Mouse (Mus musculus) CH12.LX (cell line): Measurements from ENCODE around the gene Ccdc170. TPM values are rescaled to one million over a fixed set of nuclear protein-coding genes. Genes with fewer than 3 reads are reported as not detected.

Source experiments
- DNase-seq: peaks from one replicate; pipeline ENCODE4 v3.0.0-alpha.2; 2013; ENCODE audit errors: extremely low read depth
- H3K27ac ChIP-seq: 2 replicates; pipeline ENCODE4 v1.5.1; 2012; ENCODE audit warnings: low read depth, mild to moderate bottlenecking, control low read depth, moderate library complexity; ENCODE audit not compliant: insufficient read depth
- H3K27me3 ChIP-seq: replicated peaks from 2 replicates; pipeline ENCODE3; 2012; ENCODE audit warnings: inconsistent platforms
- H3K36me3 ChIP-seq, 2 experiments: replicated peaks in 1 of 2; 2 replicates each; pipeline versions ENCODE3 to v1.6.1; 2012; ENCODE audit warnings: inconsistent platforms in 1 of 2, low read length in 1 of 2, mild to moderate bottlenecking in 1 of 2, mixed read lengths in 1 of 2, moderate library complexity in 1 of 2; ENCODE audit not compliant: control insufficient read depth in 1 of 2, insufficient read depth in 1 of 2
- H3K4me1 ChIP-seq, 2 experiments: 2 replicates each; pipeline ENCODE4 v1.6.1; 2012; ENCODE audit warnings: inconsistent platforms in 1 of 2, moderate library complexity in 1 of 2; ENCODE audit not compliant: insufficient read depth in 2 of 2, control insufficient read depth in 1 of 2
- H3K4me2 ChIP-seq: 2 replicates; pipeline ENCODE4 v1.6.1; 2012; ENCODE audit warnings: low read depth, mild to moderate bottlenecking, control low read depth; ENCODE audit not compliant: poor library complexity, insufficient read depth, severe bottlenecking
- H3K4me3 ChIP-seq, 3 experiments: fragments of 150-350 bp in 1 of 3; sonication (generic) in 1 of 3; replicated peaks in 1 of 3; 2 replicates each; pipeline versions ENCODE3 to v1.5.1; 2011 to 2012; ENCODE audit warnings: low read depth in 2 of 3, low read length in 2 of 3, mild to moderate bottlenecking in 2 of 3, moderate library complexity in 2 of 3, control low read depth in 1 of 3, improper control_type of control experiment in 1 of 3, inconsistent platforms in 1 of 3, mixed read lengths in 1 of 3; ENCODE audit not compliant: poor library complexity in 1 of 3
- H3K79me2 ChIP-seq: replicated peaks from 2 replicates; pipeline ENCODE4 v1.6.1; 2012; ENCODE audit warnings: mild to moderate bottlenecking, moderate library complexity; ENCODE audit not compliant: control insufficient read depth, poor library complexity, insufficient read depth, severe bottlenecking; ENCODE audit errors: extremely low read depth
- H3K9ac ChIP-seq: 2 replicates; pipeline ENCODE4 v1.6.1; 2012; ENCODE audit warnings: low read depth, mild to moderate bottlenecking, control low read depth, moderate library complexity; ENCODE audit not compliant: insufficient read depth
- H3K9me3 ChIP-seq: replicated peaks from 2 replicates; pipeline ENCODE3; 2012; ENCODE audit warnings: low read length, inconsistent platforms, mixed read lengths
- BHLHE40 ChIP-seq: IDR thresholded peaks from 2 replicates; pipeline ENCODE4 v1.6.1; 2011; ENCODE audit warnings: mild to moderate bottlenecking, low read depth, low read length, improper control_type of control experiment
- CTCF ChIP-seq, 2 experiments: IDR thresholded peaks in 1 of 2; conservative IDR thresholded peaks in 1 of 2; 2 replicates each; pipeline ENCODE4 v1.5.1; 2011 to 2012; ENCODE audit warnings: low read depth in 2 of 2, low read length in 2 of 2, improper control_type of control experiment in 1 of 2, inconsistent platforms in 1 of 2, mild to moderate bottlenecking in 1 of 2, moderate library complexity in 1 of 2
- ELF1 ChIP-seq: IDR thresholded peaks from 2 replicates; pipeline ENCODE4 v1.6.1; 2014; ENCODE audit warnings: low read depth, mild to moderate bottlenecking, inconsistent platforms, low read length, improper control_type of control experiment
- HCFC1 ChIP-seq: IDR thresholded peaks from 2 replicates; pipeline ENCODE4 v1.6.1; 2012; ENCODE audit warnings: low read depth, mild to moderate bottlenecking, inconsistent platforms, low read length, improper control_type of control experiment
- KAT2A ChIP-seq: IDR thresholded peaks from 2 replicates; pipeline ENCODE4 v1.6.1; 2012; ENCODE audit warnings: low read length, improper control_type of control experiment, inconsistent platforms; ENCODE audit not compliant: insufficient replicate concordance
- MAFK ChIP-seq: IDR thresholded peaks from 2 replicates; pipeline ENCODE4 v1.6.1; 2011; ENCODE audit warnings: low read length, improper control_type of control experiment; ENCODE audit not compliant: insufficient replicate concordance
- MAX ChIP-seq: IDR thresholded peaks from 2 replicates; pipeline ENCODE4 v1.6.1; 2011; ENCODE audit warnings: low read length, improper control_type of control experiment
- MAZ ChIP-seq: IDR thresholded peaks from 2 replicates; pipeline ENCODE4 v1.6.1; 2012; ENCODE audit warnings: low read depth, mild to moderate bottlenecking, inconsistent platforms, low read length, improper control_type of control experiment, moderate library complexity
- MYC ChIP-seq: IDR thresholded peaks from 2 replicates; pipeline ENCODE4 v1.6.1; 2011; ENCODE audit warnings: low read depth, mild to moderate bottlenecking, improper control_type of control experiment, low read length
- NELFE ChIP-seq: IDR thresholded peaks from 2 replicates; pipeline ENCODE4 v1.6.1; 2011; ENCODE audit warnings: low read depth, low read length, improper control_type of control experiment
- NRF1 ChIP-seq: IDR thresholded peaks from 2 replicates; pipeline ENCODE4 v1.6.1; 2014; ENCODE audit warnings: low read depth, mild to moderate bottlenecking, inconsistent platforms, low read length, improper control_type of control experiment, moderate library complexity
- POLR2A ChIP-seq: IDR thresholded peaks from 2 replicates; pipeline ENCODE4 v1.6.1; 2011; ENCODE audit warnings: low read depth, mild to moderate bottlenecking, improper control_type of control experiment, low read length
- RAD21 ChIP-seq: IDR thresholded peaks from 2 replicates; pipeline ENCODE4 v1.6.1; 2011; ENCODE audit warnings: low read depth, mild to moderate bottlenecking, low read length, improper control_type of control experiment, moderate library complexity
- RCOR1 ChIP-seq: conservative IDR thresholded peaks from 2 replicates; pipeline ENCODE4 v1.6.1; 2012; ENCODE audit warnings: low read depth, mild to moderate bottlenecking, inconsistent platforms, low read length, improper control_type of control experiment
- SIN3A ChIP-seq: IDR thresholded peaks from 2 replicates; pipeline ENCODE4 v1.6.1; 2012; ENCODE audit warnings: low read length, improper control_type of control experiment, inconsistent platforms
- SMC3 ChIP-seq: IDR thresholded peaks from 2 replicates; pipeline ENCODE4 v1.6.1; 2011; ENCODE audit warnings: low read depth, low read length, improper control_type of control experiment
- TBP ChIP-seq: conservative IDR thresholded peaks from 2 replicates; pipeline ENCODE4 v1.6.1; 2011; ENCODE audit warnings: low read depth, low read length, improper control_type of control experiment
- USF2 ChIP-seq: conservative IDR thresholded peaks from 2 replicates; pipeline ENCODE4 v1.6.1; 2011; ENCODE audit warnings: low read depth, low read length, improper control_type of control experiment
- ZMIZ1 ChIP-seq: IDR thresholded peaks from 2 replicates; pipeline ENCODE4 v1.6.1; 2012; ENCODE audit warnings: low read depth, mild to moderate bottlenecking, inconsistent platforms, low read length, improper control_type of control experiment
- ZNF384 ChIP-seq: IDR thresholded peaks from 2 replicates; pipeline ENCODE4 v1.6.1; 2012; ENCODE audit warnings: low read depth, low read length, improper control_type of control experiment, inconsistent platforms
- dilution Hi-C: fragments of 300-500 bp; cut with MboI; formaldehyde crosslinking; loops from 2 replicates; pipeline ENCODE4 v1.14.3; 2020; ENCODE audit warnings: low sequenced_read_pairs; ENCODE audit not compliant: extremely low pct_unique_long_range_greater_than_20kb, extremely low pct_ligation_motif_present
- in situ Hi-C: fragments of 300-500 bp; cut with MboI; formaldehyde crosslinking; loops from 3 replicates; pipeline ENCODE4 v1.14.3; 2019; ENCODE audit warnings: low sequenced_read_pairs, low pct_ligation_motif_present, low pct_unique_long_range_greater_than_20kb, mixed read lengths
- polyA plus RNA-seq: library from polyadenylated mRNA; unstranded; fragments of >175 nt; gene quantifications from 2 replicates; pipeline ENCODE4 v1.2.1, GENCODE M21; 2012; ENCODE audit warnings: low read depth; ENCODE audit not compliant: insufficient read length
- total RNA-seq, 2 experiments: library from RNA; depleted of rRNA; stranded (reverse); fragments of 300-350 nt in 1 of 2; fragments of >200 nt in 1 of 2; gene quantifications; 2 replicates each; pipeline ENCODE4 v1.2.3; 2012 to 2014

Gene Ccdc170
- total and polyA plus RNA-seq, 3 experiments, result not detected

GRCm38 (mm10) chr10:4532731-4533130 is 50.4 kb downstream of the Ccdc170 start:
- Histone ChIP-seq H3K4me2 (no peak overlapping the region), H3K27ac (no peak overlapping the region), H3K9me3 (no peaks in the 10 kb centered on the region), H3K79me2 (no peaks in the 10 kb centered on the region), H3K27me3 (no peaks in the 10 kb centered on the region), H3K4me3 (no peak overlapping the region), H3K9ac (no peak overlapping the region), H3K36me3 (no peaks in the 10 kb centered on the region), H3K4me1 (peaks cover 0 to 5% of the 10 kb centered on the region in 2 experiments; a peak in 1 of 4 replicates)
- in situ Hi-C loops (no loop called here), dilution Hi-C loops (no loop called here)
- DNase-seq, result no peak
- TF ChIP-seq MAX, result no peak
- TF ChIP-seq MYC, result no peak
- TF ChIP-seq POLR2A, result no peak
- TF ChIP-seq ZMIZ1, result no peak
- no peak for TF ChIP-seq HCFC1
- TF ChIP-seq MAFK, result no peak
- TF ChIP-seq BHLHE40, result no peak
- no peak for TF ChIP-seq KAT2A
- no peak for TF ChIP-seq USF2
- TF ChIP-seq NELFE, result no peak
- TF ChIP-seq SIN3A, result no peak
- no peak for TF ChIP-seq ELF1
- no peak for TF ChIP-seq TBP
- no peak for TF ChIP-seq ZNF384
- no peak for TF ChIP-seq MAZ

GRCm38 (mm10) chr10:4533873-4534272 is 51.6 kb downstream of the Ccdc170 start:
- in situ Hi-C loops, result no loop called here

GRCm38 (mm10) chr10:4545550-4545949 is 63.2 kb downstream of the Ccdc170 start:
- Histone ChIP-seq H3K4me2 (no peak overlapping the region), H3K4me3 (no peak overlapping the region), H3K27me3 (no peaks in the 10 kb centered on the region), H3K79me2 (no peaks in the 10 kb centered on the region), H3K36me3 (no peaks in the 10 kb centered on the region), H3K9me3 (peaks cover 7% of the 10 kb centered on the region), H3K4me1 (peaks cover 0 to 7% of the 10 kb centered on the region in 2 experiments; a peak in 1 of 4 replicates), H3K9ac (no peak overlapping the region), H3K27ac (no peak overlapping the region)
- TF ChIP-seq HCFC1 (no peak), RAD21 (peak; percentile 36), CTCF (conservative IDR thresholded peaks at IDR 0.05 in 1 of 2, IDR thresholded peaks at IDR 0.05 in 1 of 2; ENCODE audit: low read depth in 2 of 2, low read length in 2 of 2) (peak; percentile 48 to 52)
- DNase-seq, result peak; percentile 29
- dilution Hi-C loops, result no loop called here
- in situ Hi-C loops, result no loop called here

More at GRCm38 (mm10) chr10:4533873-4534272, 51.6 kb downstream of the Ccdc170 start:
- TF ChIP-seq TBP, result no peak
- TF ChIP-seq SMC3, result no peak
- no peak for TF ChIP-seq RCOR1
- TF ChIP-seq NRF1, result no peak
- Histone ChIP-seq H3K9ac (no peak overlapping the region), H3K4me2 (no peak overlapping the region), H3K27me3 (no peaks in the 10 kb centered on the region), H3K36me3 (no peaks in the 10 kb centered on the region), H3K9me3 (no peaks in the 10 kb centered on the region), H3K79me2 (no peaks in the 10 kb centered on the region), H3K4me1 (no peaks in the 10 kb centered on the region), H3K27ac (no peak overlapping the region), H3K4me3 (no peak overlapping the region)
- no peak for DNase-seq
- dilution Hi-C loops, result no loop called here
